Mouse (Mus musculus) limb, embryonic 14.5 days (tissue): ENCODE results near the gene Rarb. TPM values are rescaled to one million over a fixed set of nuclear protein-coding genes. Genes with fewer than 3 reads are reported as not detected.

Experiments used
- ATAC-seq: fragments of 200-750 bp; cut with Nextera tagmentation; 2 replicates; pipeline ENCODE4 v1.8.0; 2017; ENCODE audit warnings: low read depth, moderate number of reproducible peaks, moderate TSS enrichment; ENCODE audit not compliant: low FRiP score
- DNase-seq: peaks from one replicate; pipeline ENCODE4 v3.0.0-alpha.2; 2015; ENCODE audit warnings: low spot score
- H3K27ac ChIP-seq: fragments of 300-500 bp; sonication (generic); replicated peaks from 2 replicates; pipeline ENCODE4 v1.5.1; 2014; ENCODE audit warnings: low read depth, mild to moderate bottlenecking, low read length, moderate library complexity, mixed read lengths
- H3K27me3 ChIP-seq: fragments of 300-500 bp; sonication (generic); 2 replicates; pipeline ENCODE4 v1.6.1; 2014; ENCODE audit warnings: low read length, mixed read lengths; ENCODE audit not compliant: control insufficient read depth, insufficient read depth
- H3K36me3 ChIP-seq: fragments of 300-500 bp; sonication (generic); 2 replicates; pipeline ENCODE4 v1.6.1; 2014; ENCODE audit warnings: mild to moderate bottlenecking, low read length, moderate library complexity, mixed read lengths; ENCODE audit not compliant: control insufficient read depth, insufficient read depth
- H3K4me1 ChIP-seq: fragments of 300-500 bp; sonication (generic); 2 replicates; pipeline ENCODE4 v1.6.1; 2014; ENCODE audit warnings: antibody characterized with exemption, low read length, mixed read lengths; ENCODE audit not compliant: control insufficient read depth, insufficient read depth
- H3K4me2 ChIP-seq: fragments of 300-500 bp; sonication (generic); replicated peaks from 2 replicates; pipeline ENCODE4 v1.6.1; 2014; ENCODE audit warnings: low read depth, mild to moderate bottlenecking, low read length, moderate library complexity; ENCODE audit not compliant: severe bottlenecking
- H3K4me3 ChIP-seq: fragments of 300-500 bp; sonication (generic); replicated peaks from 2 replicates; pipeline ENCODE4 v1.5.1; 2014; ENCODE audit warnings: low read length
- H3K9ac ChIP-seq: fragments of 300-500 bp; sonication (generic); 2 replicates; pipeline ENCODE4 v1.6.1; 2014; ENCODE audit warnings: mild to moderate bottlenecking, low read depth, low read length, moderate library complexity; ENCODE audit not compliant: severe bottlenecking
- H3K9me3 ChIP-seq: fragments of 300-500 bp; sonication (generic); 2 replicates; pipeline ENCODE4 v1.6.1; 2016; ENCODE audit warnings: low read length; ENCODE audit not compliant: control insufficient read depth
- POLR2A ChIP-seq: fragments of 200-500 bp; IDR thresholded peaks from 2 replicates; pipeline ENCODE4 v1.8.0; 2012; ENCODE audit warnings: inconsistent platforms, mild to moderate bottlenecking, moderate library complexity, borderline replicate concordance; ENCODE audit not compliant: insufficient read depth, insufficient read length; ENCODE audit errors: extremely low read depth
- WGBS: fragments of 180-500 bp; shearing (Covaris S2); extraction: QIAGEN DNeasy Blood & Tissue Kit; methylation state at CpG from one replicate; pipeline ENCODE4 v1.1.7; 2014; 5-methylcytosine and 5-hydroxymethylcytosine counted together
- polyA plus RNA-seq, 2 experiments: library from polyadenylated mRNA; depleted of rRNA in 1 of 2; stranded (reverse) in 1 of 2; unstranded in 1 of 2; fragments of >200 nt; fragmentation: Nextera tagmentation in 1 of 2; extraction: Ambion mirVana in 1 of 2; gene quantifications; 2 replicates each; pipeline versions ENCODE4 v1.2.1 to v1.2.3; 2012 to 2014

Rarb gene
- polyA plus RNA-seq, 2 experiments = 14.6 to 17.4 TPM

- no peaks in the 10 kb centered on the region for H3K9me3 ChIP-seq
- WGBS = 85% methylated on average over 4 of the region's 4 CpGs
- no peak for TF ChIP-seq POLR2A
- no peak overlapping the region for H3K27ac ChIP-seq
- H3K36me3 ChIP-seq = no peaks in the 10 kb centered on the region; the same call in 1 of the 2 replicates
- no peak overlapping the region for H3K4me3 ChIP-seq
- 0 out of 2 replicates have a peak, but pooled peaks cover 3% of the 10 kb centered on the region for H3K4me1 ChIP-seq
- H3K27me3 ChIP-seq = no peaks in the 10 kb centered on the region
- no peak for ATAC-seq
- no peak overlapping the region for H3K9ac ChIP-seq
- no peak overlapping the region for H3K4me2 ChIP-seq
- no peak for DNase-seq
Observed at GRCm38 (mm10) chr14:16444859-16445258, 374.1 kb downstream of the Rarb start.

GRCm38 (mm10) chr14:16439385-16440126, 379.4 kb downstream of the Rarb start:
- H3K9me3 ChIP-seq = no peaks in the 10 kb centered on the region
- H3K36me3 ChIP-seq = peaks cover 12% of the 10 kb centered on the region
- no peak overlapping the region for H3K4me3 ChIP-seq
- H3K4me2 ChIP-seq = no peak overlapping the region
- no peaks in the 10 kb centered on the region for H3K4me1 ChIP-seq
- DNase-seq (no peak), ATAC-seq (no peak)
- TF ChIP-seq POLR2A = no peak
- no peak overlapping the region for H3K9ac ChIP-seq
- WGBS = 21% methylated on average over 6 of the region's 6 CpGs
- no peaks in the 10 kb centered on the region for H3K27me3 ChIP-seq
- no peak overlapping the region for H3K27ac ChIP-seq

DNA sequence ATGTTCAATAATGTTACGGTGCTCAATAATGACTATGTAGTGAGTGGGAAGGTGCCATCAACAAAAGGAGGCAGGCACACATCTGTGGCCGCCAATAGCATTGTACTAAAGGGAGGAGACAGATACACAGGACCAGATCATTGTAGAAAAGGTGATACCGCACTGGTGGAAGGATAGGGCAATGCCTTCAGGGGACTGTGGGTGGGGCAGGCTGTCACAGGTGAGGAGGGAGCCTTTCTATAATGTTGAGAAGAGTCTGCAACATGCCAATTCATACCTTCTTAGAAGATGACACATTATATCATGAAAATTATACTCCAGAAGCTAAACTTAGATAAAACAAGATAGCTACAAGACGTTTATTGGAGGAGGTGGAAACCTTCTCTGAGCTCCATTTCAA, 381.6 kb downstream of the Rarb start:
- Histone ChIP-seq H3K9ac (no peak overlapping the region), H3K4me2 (no peak overlapping the region), H3K4me1 (no peaks in the 10 kb centered on the region), H3K4me3 (no peak overlapping the region), H3K27ac (no peak overlapping the region), H3K36me3 (peaks cover 16% of the 10 kb centered on the region), H3K27me3 (no peaks in the 10 kb centered on the region), H3K9me3 (no peaks in the 10 kb centered on the region)
- TF ChIP-seq POLR2A = no peak
- no peak for ATAC-seq
- DNase-seq = no peak
- 92% methylated on average over 4 of the region's 4 CpGs for WGBS

GRCm38 (mm10) chr14:16434396-16435171, 384.4 kb downstream of the Rarb start:
- ATAC-seq (peak; percentile 16; the same call in 1 of the 2 replicates), DNase-seq (peak; percentile 38)
- no peak overlapping the region for H3K4me2 ChIP-seq
- H3K9me3 ChIP-seq = no peaks in the 10 kb centered on the region
- H3K4me1 ChIP-seq = no peaks in the 10 kb centered on the region
- no peak overlapping the region for H3K4me3 ChIP-seq
- 80% methylated on average over 3 of the region's 3 CpGs for WGBS
- H3K27ac ChIP-seq = no peak overlapping the region
- TF ChIP-seq POLR2A = no peak
- no peak overlapping the region for H3K9ac ChIP-seq
- no peaks in the 10 kb centered on the region for H3K27me3 ChIP-seq
- peaks cover 40% of the 10 kb centered on the region for H3K36me3 ChIP-seq

GRCm38 (mm10) chr14:16433206-16433605, 385.8 kb downstream of the Rarb start:
- Histone ChIP-seq H3K4me1 (no peaks in the 10 kb centered on the region), H3K27me3 (no peaks in the 10 kb centered on the region), H3K9ac (no peak overlapping the region), H3K36me3 (peaks cover 51% of the 10 kb centered on the region), H3K27ac (no peak overlapping the region), H3K4me2 (no peak overlapping the region), H3K9me3 (no peaks in the 10 kb centered on the region), H3K4me3 (no peak overlapping the region)
- ATAC-seq (no peak), DNase-seq (peak; percentile 53)
- TF ChIP-seq POLR2A = no peak
- 72% methylated on average over 2 of the region's 2 CpGs for WGBS
